Mouse (Mus musculus) lung, postnatal 14 days (tissue): ENCODE data around the gene Gm5773.
"Not testable (repeated sequence)": the region's sequence is repeated elsewhere in the genome, so short reads cannot be mapped to it uniquely, and the experiment has no call there.

ENCODE experiments used
- DNase-seq: peaks from one replicate; pipeline ENCODE4 v3.0.0; 2021

Gm5773 gene

DNA sequence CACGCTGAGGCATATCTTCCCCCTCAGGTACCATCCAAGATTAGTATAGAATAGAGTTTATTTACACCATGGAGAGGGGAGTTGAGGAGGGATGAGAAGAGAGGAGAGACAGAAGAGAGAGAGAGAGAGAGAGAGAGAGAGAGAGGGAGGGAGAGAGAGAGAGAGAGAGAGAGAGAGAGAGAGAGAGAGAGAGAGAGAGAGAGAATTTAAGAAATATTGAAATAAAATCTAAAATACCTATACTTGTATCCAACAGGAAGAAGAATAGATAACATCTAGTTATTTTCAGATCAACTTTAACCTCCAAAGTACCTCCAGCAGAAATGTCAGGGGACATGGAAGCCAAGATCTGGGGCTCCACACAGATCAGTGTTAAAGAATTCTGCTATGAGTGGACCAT, at the start of gene Gm5773:
Gene Gm5773 (plus strand): TSS at position 301 of the 400 bp plus-strand sequence.
- DNase-seq: not testable (repeated sequence)

DNA sequence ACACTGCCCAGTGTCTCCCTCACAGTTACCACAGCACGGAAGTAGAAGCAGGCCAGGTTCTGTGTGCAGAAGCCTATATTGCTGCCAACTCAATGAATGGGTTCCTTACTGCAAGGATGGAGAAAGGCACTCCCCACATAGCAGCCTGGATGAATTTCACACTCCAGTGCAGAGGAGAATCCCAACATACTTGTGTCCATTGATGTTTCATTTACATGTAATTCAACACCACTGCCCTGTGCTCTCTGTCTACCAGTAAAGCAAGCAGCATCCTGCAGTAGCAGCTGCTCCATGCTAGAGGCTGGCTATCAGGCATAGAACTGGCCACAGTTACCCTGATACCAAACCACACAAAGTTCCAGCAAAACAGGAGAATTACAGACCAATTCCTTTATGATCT, 27.3 kb upstream of the Gm5773 start:
- not testable (repeated sequence) for DNase-seq

DNA sequence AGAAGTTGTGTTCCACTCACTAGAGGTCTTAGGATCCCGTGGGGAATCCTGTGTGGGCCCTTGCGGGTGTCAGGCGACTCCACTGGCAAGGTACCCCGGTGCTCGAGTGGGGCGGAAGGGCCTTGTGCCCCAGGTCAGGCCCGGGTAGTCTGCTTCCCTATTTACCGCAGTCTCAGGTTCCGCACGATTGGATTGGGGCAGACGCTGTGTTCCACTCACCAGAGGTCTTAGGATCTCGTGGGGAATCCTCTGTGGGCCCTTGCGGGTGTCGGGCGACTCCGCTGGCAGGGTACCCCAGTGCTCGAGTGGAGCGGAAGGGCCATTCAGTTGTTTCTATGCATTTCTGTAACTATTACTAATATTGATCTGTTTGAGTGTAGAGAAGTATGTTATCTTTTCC, 18.8 kb upstream of the Gm5773 start:
- not testable (repeated sequence) for DNase-seq

DNA sequence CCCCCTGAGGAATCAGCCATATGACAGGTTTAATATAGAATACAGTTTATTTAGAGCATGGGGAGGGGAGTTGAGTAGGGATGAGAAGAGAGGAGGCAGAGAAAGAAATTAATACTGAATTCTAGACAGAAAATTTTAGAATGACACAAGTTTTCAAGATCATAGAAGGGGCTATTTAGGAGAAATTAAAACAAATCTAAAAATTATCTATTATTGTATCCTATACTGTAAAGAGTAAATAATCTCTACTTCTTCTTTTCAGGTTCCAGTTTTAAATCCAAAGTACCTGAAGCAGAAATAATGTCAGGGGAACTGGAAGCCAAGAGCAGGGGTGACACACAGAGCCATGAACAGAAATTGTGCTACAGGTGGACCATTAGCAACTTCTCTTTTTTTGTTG, 23.3 kb downstream of the Gm5773 start, which contains the start of gene Tdpoz4:
Gene Tdpoz4 (plus strand): TSS at position 301 of the 400 bp plus-strand sequence.
- not testable (repeated sequence) for DNase-seq

DNA sequence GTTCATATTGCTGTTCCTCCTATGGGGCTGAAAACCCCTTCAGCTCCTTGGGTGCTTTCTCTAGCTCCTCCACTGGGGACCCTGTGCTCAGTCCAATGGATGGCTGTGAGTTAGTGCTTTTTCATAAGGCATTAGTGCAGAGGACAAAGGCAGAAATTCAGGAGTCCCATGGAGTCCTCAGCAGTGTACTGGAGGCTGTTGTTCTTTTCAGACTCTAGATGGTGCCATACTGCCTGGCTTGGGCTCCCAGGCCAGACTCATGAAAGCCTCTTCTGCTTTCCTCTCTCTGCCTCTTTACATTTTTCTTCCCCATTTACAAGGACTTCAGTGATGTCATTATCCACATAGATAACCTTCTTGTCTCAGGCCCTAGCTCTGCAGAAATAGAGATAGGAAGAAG, 40.5 kb downstream of the Gm5773 start:
- not testable (repeated sequence) for DNase-seq
